Mouse (Mus musculus): ENCODE measurements around the gene Ttk.

DNA sequence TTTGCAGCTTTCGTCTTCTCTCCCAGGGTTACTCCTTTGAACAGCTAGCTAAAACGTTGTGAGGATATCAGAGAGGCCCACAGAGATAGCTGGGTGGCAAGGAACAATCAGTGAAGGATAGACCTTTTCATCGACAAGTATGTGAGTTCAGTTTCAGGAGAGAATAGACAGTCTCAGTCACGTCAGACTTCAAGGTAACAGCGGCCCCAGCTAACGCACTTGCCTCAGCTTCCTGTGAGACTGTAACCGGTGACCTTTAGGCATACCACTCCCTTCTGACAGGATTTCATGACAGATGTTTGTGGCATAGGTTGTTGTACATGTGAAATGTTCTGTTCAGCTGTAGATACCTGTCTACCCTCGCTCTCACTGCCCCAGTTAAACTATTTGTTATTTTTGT, 58.6 kb downstream of the Ttk start:
- TF ChIP-seq CTCF (IDR thresholded peaks at IDR 0.05; ENCODE audit: control insufficient read depth, insufficient read depth, insufficient replicate concordance, low read depth, low read length) (no peak), POLR2A (IDR thresholded peaks at IDR 0.05; ENCODE audit: control insufficient read depth, low read depth, low read length) (no peak)
